Mouse (Mus musculus) heart, adult 2 months (tissue): ENCODE data around the gene Sac3d1.

ENCODE experiments used
- CTCF ChIP-seq: fragments of 200-600 bp; IDR thresholded peaks from 2 replicates; pipeline ENCODE4 v1.8.1; 2022; ENCODE audit warnings: antibody characterized with exemption, mild to moderate bottlenecking, moderate library complexity
- POLR2A ChIP-seq: fragments of 200-500 bp; IDR thresholded peaks from 2 replicates; pipeline ENCODE4 v1.6.1; 2011; ENCODE audit warnings: mild to moderate bottlenecking, low read depth, low read length, control low read depth; ENCODE audit not compliant: insufficient read depth

- TF ChIP-seq CTCF (no peak), POLR2A (no peak)
Measured at GRCm38 (mm10) chr19:6124898-6125297, 6.4 kb upstream of the Sac3d1 start.
